Mouse (Mus musculus): ENCODE data around the gene Vmn2r53. TPM values are rescaled to one million over a fixed set of nuclear protein-coding genes. Genes with fewer than 3 reads are reported as not detected.
"Not testable (repeated sequence)": the region's sequence is repeated elsewhere in the genome, so short reads cannot be mapped to it uniquely, and the experiment has no call there.

Gene Vmn2r53
- not detected in 2 replicates for polyA plus RNA-seq (2012; ENCODE audit: insufficient read depth, insufficient read length, low replicate concordance, missing spikeins)

DNA sequence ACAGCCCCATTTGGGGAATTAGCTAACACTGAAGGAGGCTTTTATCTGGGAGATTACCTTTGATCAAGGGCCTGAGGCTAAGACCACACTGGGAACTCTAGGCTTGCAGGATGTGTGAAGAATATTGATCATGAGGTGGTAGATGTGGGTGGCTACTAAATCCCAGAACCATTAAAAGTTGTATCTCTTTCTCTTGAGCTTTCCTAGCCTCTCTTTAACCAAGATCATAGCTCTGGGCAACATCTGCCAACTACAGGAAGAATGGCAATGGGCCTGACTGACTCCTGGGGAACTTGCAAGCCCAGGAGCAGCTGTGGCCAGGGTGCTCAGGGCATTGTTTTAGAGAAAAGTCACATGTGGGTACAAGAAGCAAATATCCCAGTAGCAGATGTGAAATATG is at the start of gene Vmn2r53:
Gene Vmn2r53 (minus strand): TSS at position 101 of the 400 bp plus-strand sequence.
- no peak within 1 kb of the TSS for H3K27ac ChIP-seq (ENCODE audit: insufficient read depth, low read depth, low read length)
- H3K4me1 ChIP-seq (ENCODE audit: control insufficient read depth, insufficient read depth, low read length), result no peaks in the 10 kb centered on the region
- no peak within 1 kb of the TSS for H3K4me3 ChIP-seq (ENCODE audit: insufficient read depth, low read depth, low read length)
- TF ChIP-seq CTCF (IDR thresholded peaks at IDR 0.05; ENCODE audit: insufficient read depth, low read depth, low read length) (no peak), POLR2A (IDR thresholded peaks at IDR 0.05; ENCODE audit: insufficient read depth, low read depth, low read length) (no peak)

GRCm38 (mm10) chr7:12640219-12640618 is 31.6 kb upstream of the Vmn2r53 start, which contains the start of gene Vmn2r54:
Gene Vmn2r54 (minus strand): TSS chr7:12640319.
- 82% methylated on average over 3 of the region's 4 CpGs for WGBS
- not testable (repeated sequence) for H3K4me3 ChIP-seq (ENCODE audit: insufficient read depth, low read depth, low read length); H3K27ac ChIP-seq (ENCODE audit: insufficient read depth, low read depth, low read length); H3K4me1 ChIP-seq (ENCODE audit: control insufficient read depth, insufficient read depth, low read length)

Other genes starting within 250 kb of the Vmn2r53 start
- gene Vmn1r84, start 239.5 kb downstream of the Vmn2r53 start, polyA plus RNA-seq (2012; ENCODE audit: insufficient read depth, insufficient read length, low replicate concordance, missing spikeins), result not detected in 2 replicates
- gene Zfp551, start 186.0 kb downstream of the Vmn2r53 start, polyA plus RNA-seq (2012; ENCODE audit: insufficient read depth, insufficient read length, low replicate concordance, missing spikeins), result not detected in 2 replicates
- gene Zfp606, start 130.5 kb downstream of the Vmn2r53 start, polyA plus RNA-seq (2012; ENCODE audit: insufficient read depth, insufficient read length, low replicate concordance, missing spikeins), result not detected in 2 replicates
- not detected in 2 replicates for gene 2900092C05Rik, start 96.3 kb downstream of the Vmn2r53 start, polyA plus RNA-seq (2012; ENCODE audit: insufficient read depth, insufficient read length, low replicate concordance, missing spikeins)
- not detected in 2 replicates for gene Vmn2r54, start 31.5 kb upstream of the Vmn2r53 start, polyA plus RNA-seq (2012; ENCODE audit: insufficient read depth, insufficient read length, low replicate concordance, missing spikeins)
- gene Vmn2r55, start 76.2 kb upstream of the Vmn2r53 start, polyA plus RNA-seq (2012; ENCODE audit: insufficient read depth, insufficient read length, low replicate concordance, missing spikeins), result not detected in 2 replicates
- not detected in 2 replicates for gene Vmn2r56, start 126.2 kb upstream of the Vmn2r53 start, polyA plus RNA-seq (2012; ENCODE audit: insufficient read depth, insufficient read length, low replicate concordance, missing spikeins)
- gene Zscan18, start 194.8 kb upstream of the Vmn2r53 start, polyA plus RNA-seq (2012; ENCODE audit: insufficient read depth, insufficient read length, low replicate concordance, missing spikeins), result not detected in 2 replicates
- not detected in 2 replicates for gene Zfp329, start 210.1 kb upstream of the Vmn2r53 start, polyA plus RNA-seq (2012; ENCODE audit: insufficient read depth, insufficient read length, low replicate concordance, missing spikeins)
- gene Zfp110, start 226.0 kb upstream of the Vmn2r53 start, polyA plus RNA-seq (2012; ENCODE audit: insufficient read depth, insufficient read length, low replicate concordance, missing spikeins), result not detected in 2 replicates